Mouse (Mus musculus) embryonic facial prominence, embryonic 13.5 days (tissue): ENCODE measurements around the gene Itpr1. TPM values are rescaled to one million over a fixed set of nuclear protein-coding genes. Genes with fewer than 3 reads are reported as not detected.

Experiments
- ATAC-seq: fragments of 200-750 bp; cut with Nextera tagmentation; 2 replicates; pipeline ENCODE4 v1.8.0; 2017; ENCODE audit warnings: low read depth; ENCODE audit not compliant: insufficient number of reproducible peaks, insufficient read depth, low FRiP score, low TSS enrichment
- H3K27ac ChIP-seq: fragments of 300-500 bp; sonication (generic); 2 replicates; pipeline ENCODE4 v1.5.1; 2015; ENCODE audit warnings: moderate library complexity, mild to moderate bottlenecking, inconsistent platforms
- H3K27me3 ChIP-seq: fragments of 300-500 bp; sonication (generic); 2 replicates; pipeline ENCODE4 v1.6.1; 2015; ENCODE audit warnings: mild to moderate bottlenecking, inconsistent platforms
- H3K36me3 ChIP-seq: fragments of 300-500 bp; sonication (generic); 2 replicates; pipeline ENCODE4 v1.6.1; 2015; ENCODE audit warnings: mild to moderate bottlenecking, inconsistent platforms
- H3K4me1 ChIP-seq: fragments of 300-500 bp; sonication (generic); 2 replicates; pipeline ENCODE4 v1.6.1; 2015; ENCODE audit warnings: inconsistent platforms
- H3K4me2 ChIP-seq: fragments of 300-500 bp; sonication (generic); 2 replicates; pipeline ENCODE4 v1.6.1; 2015; ENCODE audit warnings: moderate library complexity, mild to moderate bottlenecking, inconsistent platforms
- H3K4me3 ChIP-seq: fragments of 300-500 bp; sonication (generic); 2 replicates; pipeline ENCODE4 v1.5.1; 2015; ENCODE audit warnings: mild to moderate bottlenecking, inconsistent platforms
- H3K9ac ChIP-seq: fragments of 300-500 bp; sonication (generic); 2 replicates; pipeline ENCODE4 v1.6.1; 2015; ENCODE audit warnings: mild to moderate bottlenecking, inconsistent platforms
- H3K9me3 ChIP-seq: fragments of 300-500 bp; sonication (generic); 2 replicates; pipeline ENCODE4 v1.6.1; 2016; ENCODE audit warnings: inconsistent platforms
- WGBS: fragments of 180-500 bp; shearing (Covaris S2); methylation state at CpG from one replicate; pipeline ENCODE4 v1.1.7; 2015; ENCODE audit warnings: mixed read lengths; 5-methylcytosine and 5-hydroxymethylcytosine counted together
- polyA plus RNA-seq: library from polyadenylated mRNA; unstranded; fragments of >200 nt; fragmentation: Nextera tagmentation; extraction: Ambion mirVana; gene quantifications from 2 replicates; pipeline ENCODE4 v1.2.1, GENCODE M21; 2015

The Itpr1 gene
- polyA plus RNA-seq, 1 experiment from 2014 or later, result 7.8 TPM

DNA sequence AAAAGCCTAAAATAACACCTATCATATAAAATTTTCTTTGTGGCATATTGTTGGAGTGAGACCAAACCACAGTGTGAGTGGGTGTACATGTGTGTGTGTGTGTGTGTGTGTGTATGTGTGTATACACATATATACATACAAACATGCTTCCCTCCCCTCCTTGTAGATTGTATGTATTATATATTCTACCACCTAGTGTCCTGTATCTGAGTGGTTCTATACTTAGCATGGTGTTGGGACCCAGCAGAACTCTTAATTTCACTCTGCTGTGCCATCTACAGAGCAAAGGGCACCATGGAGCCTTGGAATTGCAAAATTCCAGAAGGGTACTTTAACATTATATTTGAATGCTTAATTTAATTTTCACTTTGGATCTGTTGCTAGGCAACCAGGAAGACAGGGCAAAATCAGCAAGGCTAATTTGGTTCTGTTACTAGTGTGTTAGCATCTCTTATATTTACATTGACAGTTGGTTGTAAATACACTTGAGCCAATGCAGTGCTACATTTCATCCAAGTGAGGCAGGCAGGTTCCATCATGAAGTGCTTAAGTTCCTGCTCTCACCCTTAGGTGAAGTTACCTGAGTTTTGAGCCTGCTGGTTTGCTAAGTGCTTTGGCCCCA, 122.4 kb downstream of the Itpr1 start:
- no peak overlapping the region for H3K9ac ChIP-seq
- H3K27me3 ChIP-seq, result no peaks in the 10 kb centered on the region
- peaks cover 9% of the 10 kb centered on the region for H3K4me1 ChIP-seq
- H3K4me2 ChIP-seq, result no peak overlapping the region
- no peak overlapping the region for H3K4me3 ChIP-seq
- no peak for ATAC-seq
- H3K9me3 ChIP-seq, result no peaks in the 10 kb centered on the region
- no peak overlapping the region for H3K27ac ChIP-seq
- H3K36me3 ChIP-seq, result peaks cover 3% of the 10 kb centered on the region; the same call in 1 of the 2 replicates

DNA sequence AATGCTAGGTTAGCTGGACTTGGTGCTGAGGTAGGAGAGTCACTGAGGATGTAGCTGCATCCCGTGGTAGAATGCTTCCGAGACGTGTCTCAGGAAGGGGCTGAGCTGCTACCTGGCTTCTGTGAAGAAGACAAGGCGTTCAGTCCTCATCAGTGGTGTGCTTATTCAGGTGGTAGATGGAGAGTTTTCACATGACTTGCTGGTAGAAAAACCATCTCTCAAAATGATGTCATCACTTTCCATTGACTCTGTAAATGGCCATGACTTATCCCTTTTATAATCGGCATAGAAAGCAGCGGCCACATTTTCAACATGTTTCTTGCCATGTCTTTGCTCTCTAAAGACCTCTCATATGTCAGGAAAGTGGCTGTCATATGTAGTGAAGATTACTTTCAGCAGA, 123.6 kb downstream of the Itpr1 start:
- H3K4me1 ChIP-seq, result peaks cover 9% of the 10 kb centered on the region
- H3K9me3 ChIP-seq, result no peaks in the 10 kb centered on the region
- peaks cover 3% of the 10 kb centered on the region; the same call in 1 of the 2 replicates for H3K36me3 ChIP-seq
- 92% methylated on average over 6 of the region's 6 CpGs for WGBS
- no peak overlapping the region for H3K27ac ChIP-seq
- no peak overlapping the region for H3K4me3 ChIP-seq
- H3K9ac ChIP-seq, result no peak overlapping the region
- H3K4me2 ChIP-seq, result no peak overlapping the region
- no peaks in the 10 kb centered on the region for H3K27me3 ChIP-seq
- no peak for ATAC-seq

DNA sequence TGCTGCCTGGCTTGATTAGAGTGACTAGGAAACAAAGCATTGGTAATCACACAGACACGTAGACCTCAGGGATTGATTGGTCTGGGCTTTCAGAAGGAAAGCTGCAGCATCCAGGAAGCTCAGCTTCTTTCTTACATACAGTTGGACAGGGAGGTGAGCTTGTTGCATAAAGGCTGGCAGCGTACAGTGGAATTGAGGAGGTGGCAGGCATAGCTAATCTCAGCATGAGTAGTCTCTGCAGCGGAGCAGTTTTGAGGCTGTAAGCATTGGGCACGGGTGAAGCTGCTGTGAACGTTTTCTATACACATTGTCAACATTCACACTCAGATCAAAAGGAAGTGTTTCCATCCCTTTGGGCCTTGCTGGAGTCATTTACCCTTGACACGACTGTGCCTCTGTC, 124.4 kb downstream of the Itpr1 start:
- no peak overlapping the region for H3K4me2 ChIP-seq
- no peak overlapping the region for H3K9ac ChIP-seq
- H3K9me3 ChIP-seq, result no peaks in the 10 kb centered on the region
- H3K27me3 ChIP-seq, result no peaks in the 10 kb centered on the region
- ATAC-seq, result no peak
- no peak overlapping the region for H3K27ac ChIP-seq
- H3K4me1 ChIP-seq, result peaks cover 9% of the 10 kb centered on the region
- WGBS, result 68% methylated on average over 6 of the region's 6 CpGs
- H3K36me3 ChIP-seq, result peaks cover 3% of the 10 kb centered on the region; the same call in 1 of the 2 replicates
- no peak overlapping the region for H3K4me3 ChIP-seq

DNA sequence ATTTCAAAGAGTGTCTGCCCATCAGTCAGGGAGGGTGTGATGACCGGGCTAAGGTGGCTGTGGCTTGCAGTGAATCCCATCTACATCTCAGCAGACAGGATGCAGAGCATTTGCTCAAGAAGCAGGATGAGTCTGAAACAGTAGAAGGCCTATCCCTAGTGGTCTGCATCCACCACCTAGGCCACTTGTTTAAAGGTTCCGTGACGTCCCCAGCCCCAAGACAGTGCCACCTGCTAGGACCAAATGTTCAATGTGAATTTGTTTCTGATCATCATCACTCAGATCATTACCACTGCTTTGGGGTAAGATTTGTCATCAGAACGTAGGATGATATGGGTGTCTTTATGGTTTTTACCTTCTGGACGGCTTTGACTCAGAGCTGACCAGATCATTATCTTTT, 125.5 kb downstream of the Itpr1 start:
- H3K27me3 ChIP-seq, result no peaks in the 10 kb centered on the region
- peaks cover 3% of the 10 kb centered on the region; the same call in 1 of the 2 replicates for H3K36me3 ChIP-seq
- WGBS, result 89% methylated on average over 5 of the region's 5 CpGs
- no peak for ATAC-seq
- H3K4me3 ChIP-seq, result no peak overlapping the region
- no peak overlapping the region for H3K27ac ChIP-seq
- no peak overlapping the region for H3K4me2 ChIP-seq
- peaks cover 14% of the 10 kb centered on the region for H3K4me1 ChIP-seq
- no peak overlapping the region for H3K9ac ChIP-seq
- H3K9me3 ChIP-seq, result no peaks in the 10 kb centered on the region

DNA sequence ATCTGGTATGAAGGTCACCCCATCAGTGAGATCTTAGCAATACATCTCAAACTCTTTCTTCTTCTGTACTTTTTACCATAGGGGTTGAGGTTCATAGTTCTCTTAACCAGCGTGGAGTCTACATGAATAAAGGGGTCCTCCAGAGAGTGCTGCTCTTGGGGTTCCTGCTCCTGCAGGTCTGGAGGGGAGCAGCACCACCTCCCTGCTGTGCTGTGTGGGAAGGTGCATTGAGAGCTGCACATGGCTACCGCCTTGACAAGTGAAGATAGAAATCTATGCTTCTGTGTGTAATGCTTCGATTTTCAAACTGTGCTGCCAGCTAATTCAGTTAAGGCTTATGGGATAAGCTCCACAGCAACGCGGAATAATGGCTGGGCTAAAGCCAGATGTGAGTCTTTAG, 130.1 kb downstream of the Itpr1 start:
- no peaks in the 10 kb centered on the region for H3K9me3 ChIP-seq
- H3K27me3 ChIP-seq, result no peaks in the 10 kb centered on the region
- H3K4me3 ChIP-seq, result no peak overlapping the region
- H3K9ac ChIP-seq, result no peak overlapping the region
- H3K36me3 ChIP-seq, result peaks cover 3% of the 10 kb centered on the region; the same call in 1 of the 2 replicates
- H3K4me1 ChIP-seq, result 0 out of 2 replicates have a peak, but pooled peaks cover 5% of the 10 kb centered on the region
- no peak for ATAC-seq
- 61% methylated on average over 5 of the region's 5 CpGs for WGBS
- H3K27ac ChIP-seq, result no peak overlapping the region
- H3K4me2 ChIP-seq, result no peak overlapping the region

DNA sequence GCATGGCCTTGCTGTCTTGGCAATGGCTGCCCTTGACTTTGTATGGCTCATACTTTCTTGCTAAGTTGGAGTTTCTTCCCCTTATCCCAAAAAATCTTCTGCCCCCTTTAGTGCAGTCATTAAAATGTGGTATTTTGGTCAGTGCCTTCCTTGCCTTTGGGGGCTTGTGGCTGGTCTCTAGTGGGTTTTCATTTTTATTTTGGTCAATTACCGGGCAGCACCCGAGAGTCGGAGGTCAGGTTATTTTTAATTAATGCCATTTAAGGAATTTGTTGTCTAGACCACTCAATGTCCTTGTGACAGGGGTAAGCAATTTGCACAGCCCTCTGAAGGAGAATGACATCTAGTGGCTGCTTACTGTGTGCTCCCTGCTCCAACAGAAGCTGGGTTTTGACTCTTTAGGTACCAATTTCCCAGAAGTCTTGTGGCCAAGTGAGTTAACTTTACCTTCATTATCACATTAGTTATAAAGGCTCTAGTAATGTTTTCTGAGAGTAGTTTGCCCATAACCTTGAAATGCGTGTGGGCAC, 130.9 kb downstream of the Itpr1 start:
- no peak for ATAC-seq
- 42% methylated on average over 4 of the region's 4 CpGs for WGBS

DNA sequence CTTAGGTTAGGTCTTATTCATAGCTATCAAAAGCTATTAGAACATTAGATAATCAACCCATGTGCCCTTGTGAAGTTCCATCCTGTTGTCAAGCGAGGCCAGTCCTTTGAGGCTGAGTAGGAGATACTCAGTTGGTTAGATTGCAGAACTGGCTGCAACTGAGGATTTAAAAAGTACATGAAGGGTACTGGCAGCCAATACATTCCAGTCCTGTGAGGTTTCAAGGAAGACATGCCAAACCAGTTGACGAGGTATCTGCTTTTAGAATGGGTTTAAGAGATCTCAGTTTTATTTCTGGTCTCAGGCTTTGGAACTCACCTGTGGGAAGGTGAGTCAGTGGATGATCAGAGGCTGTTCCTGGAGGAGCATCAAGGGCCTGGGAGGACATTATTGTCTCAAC, 137.9 kb downstream of the Itpr1 start:
- Histone ChIP-seq H3K9me3 (no peaks in the 10 kb centered on the region), H3K4me1 (0 out of 2 replicates have a peak, but pooled peaks cover 4% of the 10 kb centered on the region), H3K4me2 (no peak overlapping the region), H3K36me3 (peaks cover 4% of the 10 kb centered on the region; the same call in 1 of the 2 replicates), H3K27me3 (no peaks in the 10 kb centered on the region), H3K4me3 (no peak overlapping the region), H3K27ac (no peak overlapping the region), H3K9ac (no peak overlapping the region)
- no peak for ATAC-seq
- 86% methylated on average over 2 of the region's 2 CpGs for WGBS

More for the DNA sequence above, 130.9 kb downstream of the Itpr1 start:
- Histone ChIP-seq H3K9ac (no peak overlapping the region), H3K4me3 (no peak overlapping the region), H3K4me2 (no peak overlapping the region), H3K27ac (no peak overlapping the region), H3K9me3 (no peaks in the 10 kb centered on the region), H3K4me1 (0 out of 2 replicates have a peak, but pooled peaks cover 5% of the 10 kb centered on the region), H3K27me3 (no peaks in the 10 kb centered on the region), H3K36me3 (peaks cover 3% of the 10 kb centered on the region; the same call in 1 of the 2 replicates)

DNA sequence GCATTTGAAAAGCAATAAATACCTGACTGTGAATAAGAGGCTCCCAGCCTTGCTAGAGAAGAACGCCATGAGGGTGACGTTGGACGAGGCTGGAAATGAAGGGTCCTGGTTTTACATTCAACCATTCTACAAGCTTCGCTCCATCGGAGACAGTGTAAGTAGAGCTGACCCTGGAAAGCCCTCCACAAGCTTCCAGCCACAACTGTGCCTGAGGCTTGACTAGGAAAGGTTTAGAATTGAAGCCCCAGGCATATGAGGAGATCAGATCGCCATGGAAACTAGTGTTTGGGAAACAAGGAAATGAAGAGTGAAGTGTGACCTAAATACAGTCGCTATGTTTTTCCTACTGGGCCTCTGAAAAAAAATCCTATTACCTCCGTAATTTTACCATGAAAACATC, 139.1 kb downstream of the Itpr1 start:
- H3K9ac ChIP-seq, result no peak overlapping the region
- no peaks in the 10 kb centered on the region for H3K9me3 ChIP-seq
- H3K36me3 ChIP-seq, result peaks cover 10% of the 10 kb centered on the region
- H3K4me2 ChIP-seq, result no peak overlapping the region
- no peak for ATAC-seq
- WGBS, result 67% methylated on average over 8 of the region's 8 CpGs
- H3K4me3 ChIP-seq, result no peak overlapping the region
- 0 out of 2 replicates have a peak, but pooled peaks cover 4% of the 10 kb centered on the region for H3K4me1 ChIP-seq
- no peaks in the 10 kb centered on the region for H3K27me3 ChIP-seq
- no peak overlapping the region for H3K27ac ChIP-seq

DNA sequence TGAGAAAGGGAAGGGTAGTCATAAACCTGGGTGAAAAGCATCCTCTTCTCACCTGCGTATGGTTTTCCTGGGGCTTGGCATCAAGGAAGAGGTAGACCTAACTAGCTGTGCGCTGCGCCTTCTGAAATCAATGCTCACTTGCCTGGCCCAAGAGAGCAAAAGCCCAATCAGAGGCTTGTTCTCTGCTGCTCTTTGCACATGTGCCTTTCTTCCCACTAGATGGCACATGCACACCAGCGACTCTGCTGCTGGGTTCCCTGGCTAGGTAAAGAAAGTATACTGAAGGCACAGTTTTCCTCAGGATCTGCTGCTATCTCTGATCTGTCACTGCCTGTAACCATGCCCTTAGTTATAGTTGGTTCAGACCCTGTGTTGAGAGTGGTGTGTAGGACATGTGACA, 154.5 kb downstream of the Itpr1 start:
- no peak for ATAC-seq

DNA sequence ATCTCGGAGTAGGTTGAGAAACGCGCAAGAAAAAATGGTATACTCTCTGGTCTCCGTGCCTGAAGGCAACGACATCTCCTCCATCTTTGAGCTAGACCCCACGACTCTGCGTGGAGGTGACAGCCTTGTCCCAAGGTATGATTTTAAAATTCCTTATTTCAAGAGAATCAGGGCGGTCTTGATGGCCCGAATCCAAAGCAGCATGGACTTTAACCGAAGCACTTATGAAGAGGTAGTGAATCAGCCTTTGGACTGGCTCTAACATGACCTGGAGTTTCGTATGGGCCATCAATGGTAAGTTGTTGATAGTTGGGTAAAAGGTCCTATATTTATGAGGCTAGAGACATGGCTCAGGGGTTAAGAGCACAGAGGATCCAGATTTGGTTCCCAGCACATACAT, 156.1 kb downstream of the Itpr1 start:
- Histone ChIP-seq H3K27ac (no peak overlapping the region), H3K4me2 (no peak overlapping the region), H3K9ac (no peak overlapping the region), H3K4me1 (no peaks in the 10 kb centered on the region), H3K9me3 (no peaks in the 10 kb centered on the region), H3K27me3 (no peaks in the 10 kb centered on the region), H3K4me3 (no peak overlapping the region), H3K36me3 (peaks cover 22% of the 10 kb centered on the region)
- no peak for ATAC-seq
- WGBS, result 93% methylated on average over 11 of the region's 11 CpGs

More for the DNA sequence above, 154.5 kb downstream of the Itpr1 start:
- Histone ChIP-seq H3K27ac (no peak overlapping the region), H3K9me3 (no peaks in the 10 kb centered on the region), H3K4me2 (no peak overlapping the region), H3K36me3 (peaks cover 29% of the 10 kb centered on the region), H3K27me3 (no peaks in the 10 kb centered on the region), H3K4me3 (no peak overlapping the region), H3K9ac (no peak overlapping the region), H3K4me1 (no peaks in the 10 kb centered on the region)
- 84% methylated on average over 4 of the region's 4 CpGs for WGBS

DNA sequence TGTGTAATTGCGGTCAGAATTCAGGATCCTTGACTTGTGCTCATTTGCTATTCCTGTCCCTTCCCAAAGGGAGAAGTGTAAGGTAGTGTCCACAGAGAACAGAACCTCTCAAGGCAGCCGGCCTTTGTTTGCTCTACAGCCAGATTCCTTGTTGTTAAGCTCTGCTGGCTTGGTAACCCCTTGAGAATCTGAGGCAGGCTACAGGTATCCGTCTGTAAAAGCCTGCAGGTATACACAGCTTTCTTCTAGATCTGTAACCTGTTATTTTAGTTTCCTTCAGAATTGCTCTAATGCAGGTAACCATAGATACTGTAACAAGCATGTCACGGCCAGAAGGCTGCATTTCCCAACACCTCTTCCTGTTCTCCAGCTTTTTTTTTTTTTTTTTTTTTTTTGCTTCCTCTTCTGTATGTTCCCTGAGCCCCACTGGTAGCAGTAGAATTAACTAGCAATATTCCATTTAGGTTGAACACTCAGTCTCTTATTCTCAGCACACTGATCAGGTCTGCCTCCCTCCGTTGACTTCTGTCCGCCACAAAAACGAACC, 158.5 kb downstream of the Itpr1 start:
- H3K4me2 ChIP-seq, result no peak overlapping the region
- H3K36me3 ChIP-seq, result peaks cover 18% of the 10 kb centered on the region
- no peaks in the 10 kb centered on the region for H3K9me3 ChIP-seq
- no peaks in the 10 kb centered on the region for H3K4me1 ChIP-seq
- no peak overlapping the region for H3K9ac ChIP-seq
- no peak for ATAC-seq
- H3K27me3 ChIP-seq, result no peaks in the 10 kb centered on the region
- WGBS, result 85% methylated on average over 7 of the region's 7 CpGs
- no peak overlapping the region for H3K27ac ChIP-seq
- H3K4me3 ChIP-seq, result no peak overlapping the region

DNA sequence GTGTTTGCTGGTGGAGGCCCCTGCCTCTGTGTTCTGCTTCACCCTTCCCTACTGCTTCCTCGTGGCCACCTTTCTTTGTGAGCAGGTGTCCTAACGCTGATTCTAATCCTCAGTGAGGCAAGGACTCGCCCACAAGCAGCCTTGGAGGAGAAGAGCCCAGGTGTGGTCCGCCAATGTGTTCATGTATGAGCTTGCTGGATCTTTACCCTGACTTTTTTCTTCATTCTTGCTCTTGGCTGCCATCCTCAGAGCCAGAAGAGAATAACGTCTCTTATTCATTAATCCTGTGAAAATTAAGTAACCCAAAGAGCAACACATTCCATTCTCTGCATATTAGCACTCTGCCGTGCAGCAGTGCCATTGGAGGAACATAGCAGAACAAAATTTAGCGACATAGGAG, 161.1 kb downstream of the Itpr1 start:
- Histone ChIP-seq H3K36me3 (peaks cover 29% of the 10 kb centered on the region), H3K4me3 (no peak overlapping the region), H3K9ac (no peak overlapping the region), H3K4me1 (no peaks in the 10 kb centered on the region), H3K27me3 (no peaks in the 10 kb centered on the region), H3K4me2 (no peak overlapping the region), H3K27ac (no peak overlapping the region), H3K9me3 (no peaks in the 10 kb centered on the region)
- ATAC-seq, result no peak
- 66% methylated on average over 7 of the region's 7 CpGs for WGBS
